Mouse (Mus musculus) Patski (cell line): Measurements from ENCODE around the gene Galk2. TPM values are rescaled to one million over a fixed set of nuclear protein-coding genes. Genes with fewer than 3 reads are reported as not detected.

Source experiments
- ATAC-seq: fragments of 100-300 bp; one replicate; pipeline ENCODE4 v1.8.0; 2021
- CTCF ChIA-PET: fragments of 350-600 bp; sonication (Branson Sonifier 250); formaldehyde crosslinking; loops from one replicate; lab custom pipeline; 2022; ENCODE audit warnings: inconsistent platforms; lab: Charles Lee
- POLR2A ChIA-PET: fragments of 350-600 bp; sonication (Branson Sonifier 250); formaldehyde crosslinking; loops from one replicate; lab custom pipeline; 2022; ENCODE audit warnings: antibody characterized with exemption, inconsistent platforms; lab: Charles Lee
- DNase-seq: peaks from one replicate; pipeline ENCODE4 v3.0.0-alpha.2; 2011; ENCODE audit warnings: low read depth, low spot score
- H3K27me3 ChIP-seq: fragments of 371-371 bp; one replicate; pipeline ENCODE4 v1.5.1; 2021
- CTCF ChIP-seq: fragments of 100-300 bp; IDR thresholded peaks from one replicate; pipeline ENCODE4 v1.5.1; 2021
- in situ Hi-C: fragments of 300-500 bp; cut with MboI; formaldehyde crosslinking; loops from 3 replicates; pipeline ENCODE4 v1.11.1; 2018; ENCODE audit warnings: low pct_unique_long_range_greater_than_20kb, mixed read lengths
- polyA plus RNA-seq: library from polyadenylated mRNA; unstranded; gene quantifications from one replicate; pipeline ENCODE4 v1.2.3, GENCODE M21; 2021

The Galk2 gene
- polyA plus RNA-seq, 1 experiment from 2014 or later: 69.1 TPM

- CTCF ChIA-PET: no interaction called here
- peak; percentile 54 for TF ChIP-seq CTCF
Observed at GRCm38 (mm10) chr2:125857707-125858106, 1.2 kb upstream of the Galk2 start.

GRCm38 (mm10) chr2:125863799-125864198 lies 4.9 kb downstream of the Galk2 start:
- in situ Hi-C loops: no loop called here
- DNase-seq (no peak), ATAC-seq (no peak)
- CTCF ChIA-PET: interaction anchor here (1.3 kb wide), 1 partner anchor 83 kb away, joined by 3 read pairs; no protein-coding TSS in a partner anchor
- no peak for TF ChIP-seq CTCF
- no peaks in the 10 kb centered on the region for H3K27me3 ChIP-seq
- POLR2A ChIA-PET: no interaction called here

More at GRCm38 (mm10) chr2:125857707-125858106, 1.2 kb upstream of the Galk2 start:
- ATAC-seq (no peak), DNase-seq (no peak)
- POLR2A ChIA-PET: no interaction called here
- no peaks in the 10 kb centered on the region for H3K27me3 ChIP-seq
- in situ Hi-C loops: no loop called here

- ChIA-PET POLR2A (no interaction called here), CTCF (interaction anchor here (1.3 kb wide), 1 partner anchor 83 kb away, joined by 3 read pairs; no protein-coding TSS in a partner anchor)
- no peak for DNase-seq
- no peak for TF ChIP-seq CTCF
- in situ Hi-C loops: no loop called here
- ATAC-seq: no peak
- H3K27me3 ChIP-seq: no peaks in the 10 kb centered on the region
Observed at GRCm38 (mm10) chr2:125864551-125864950, 5.6 kb downstream of the Galk2 start.

GRCm38 (mm10) chr2:125865585-125865984 lies 6.7 kb downstream of the Galk2 start:
- CTCF ChIA-PET: no interaction called here
- POLR2A ChIA-PET: no interaction called here
- in situ Hi-C loops: no loop called here
- TF ChIP-seq CTCF: no peak
- no peak for DNase-seq
- no peak for ATAC-seq
- H3K27me3 ChIP-seq: no peaks in the 10 kb centered on the region

GRCm38 (mm10) chr2:125866058-125866740 lies 7.3 kb downstream of the Galk2 start:
- in situ Hi-C loops: no loop called here
- ATAC-seq (peak; percentile 65), DNase-seq (no peak)
- CTCF ChIA-PET: interaction anchor here (1.1 kb wide), 1 partner anchor 21 kb away, joined by 3 read pairs; no protein-coding TSS in a partner anchor
- H3K27me3 ChIP-seq: no peaks in the 10 kb centered on the region
- POLR2A ChIA-PET: no interaction called here
- TF ChIP-seq CTCF: no peak

- in situ Hi-C loops: no loop called here
- ATAC-seq (no peak), DNase-seq (no peak)
- POLR2A ChIA-PET: no interaction called here
- CTCF ChIA-PET: no interaction called here
- no peaks in the 10 kb centered on the region for H3K27me3 ChIP-seq
- no peak for TF ChIP-seq CTCF
Observed at GRCm38 (mm10) chr2:125868301-125868700, 9.4 kb downstream of the Galk2 start.

- in situ Hi-C loops: no loop called here
- ChIA-PET CTCF (no interaction called here), POLR2A (no interaction called here)
- no peak for TF ChIP-seq CTCF
- DNase-seq: no peak
- H3K27me3 ChIP-seq: no peaks in the 10 kb centered on the region
- ATAC-seq: no peak
Observed at GRCm38 (mm10) chr2:125870159-125870558, 11.2 kb downstream of the Galk2 start.

- ATAC-seq (no peak), DNase-seq (no peak)
- CTCF ChIA-PET: interaction anchor here (1.5 to 1.9 kb wide), 2 partner anchors 8 to 19 kb away, joined by 3 to 5 read pairs; no protein-coding TSS in a partner anchor
- in situ Hi-C loops: loop anchor here (5.0 to 10.0 kb wide), 2 partner anchors 546 to 629 kb away; no protein-coding TSS in a partner anchor
- POLR2A ChIA-PET: no interaction called here
- H3K27me3 ChIP-seq: no peaks in the 10 kb centered on the region
- TF ChIP-seq CTCF: no peak
Observed at GRCm38 (mm10) chr2:125885891-125886576, 27.1 kb downstream of the Galk2 start.

- H3K27me3 ChIP-seq: no peaks in the 10 kb centered on the region
- ATAC-seq (no peak), DNase-seq (no peak)
- ChIA-PET POLR2A (interaction anchor here (0.6 kb wide), 1 partner anchor 10 kb away, joined by 6 read pairs; no protein-coding TSS in a partner anchor), CTCF (interaction anchor here (0.6 to 2.7 kb wide), 5 partner anchors 45 to 471 kb away, joined by 3 to 29 read pairs (median 3); partner anchors contain the start of gene Fgf7)
- TF ChIP-seq CTCF: peak; percentile 55
- in situ Hi-C loops: no loop called here
Observed at GRCm38 (mm10) chr2:125893096-125893495, 34.2 kb downstream of the Galk2 start.

GRCm38 (mm10) chr2:125895099-125895498 lies 36.2 kb downstream of the Galk2 start:
- ChIA-PET CTCF (no interaction called here), POLR2A (no interaction called here)
- no peak for TF ChIP-seq CTCF
- H3K27me3 ChIP-seq: no peaks in the 10 kb centered on the region
- DNase-seq: no peak
- in situ Hi-C loops: loop anchor here (5.0 kb wide), 2 partner anchors 137 to 467 kb away; partner anchors contain the start of gene Fgf7
- no peak for ATAC-seq
